Mouse (Mus musculus): ENCODE measurements at regions not wholly inside any gene's neighbourhood (a gene's known extent, or its start where the extent isn't known, plus 50 kb on each side); places are given as distances from the start of the nearest gene placed in this dataset.

GRCm38 (mm10) chr7:130064500-130064899, 455.7 kb downstream of the Ate1 start:
- H3K4me2 ChIP-seq (ENCODE audit: low read depth, low read length, severe bottlenecking): no peak overlapping the region
- no peak overlapping the region for H3K27ac ChIP-seq (ENCODE audit: low read depth, low read length)
- no peaks in the 10 kb centered on the region for H3K36me3 ChIP-seq (ENCODE audit: control insufficient read depth, insufficient read depth, low read length)
- no peaks in the 10 kb centered on the region for H3K9me3 ChIP-seq (ENCODE audit: control insufficient read depth, low read length)
- ATAC-seq (replicated peaks; ENCODE audit: low FRiP score) (no peak), DNase-seq (ENCODE audit: low spot score) (no peak)
- no peak overlapping the region for H3K4me3 ChIP-seq (ENCODE audit: low read depth, low read length)
- no peak overlapping the region for H3K9ac ChIP-seq (ENCODE audit: low read length)
- 64% methylated on average over 7 of the region's 7 CpGs for WGBS
- no peaks in the 10 kb centered on the region for H3K27me3 ChIP-seq (ENCODE audit: control insufficient read depth, insufficient read depth, low read length)
- H3K4me1 ChIP-seq (replicated peaks; ENCODE audit: control insufficient read depth, insufficient read depth, low read length): no peaks in the 10 kb centered on the region

GRCm38 (mm10) chr7:130068316-130068715, 451.9 kb downstream of the Ate1 start:
- Histone ChIP-seq H3K4me1 (replicated peaks; ENCODE audit: control insufficient read depth, insufficient read depth, low read length) (no peaks in the 10 kb centered on the region), H3K36me3 (ENCODE audit: control insufficient read depth, insufficient read depth, low read length) (no peaks in the 10 kb centered on the region), H3K4me2 (ENCODE audit: low read depth, low read length, severe bottlenecking) (no peak overlapping the region), H3K27ac (ENCODE audit: low read depth, low read length) (no peak overlapping the region), H3K4me3 (ENCODE audit: low read depth, low read length) (no peak overlapping the region), H3K9ac (ENCODE audit: low read length) (no peak overlapping the region), H3K9me3 (ENCODE audit: control insufficient read depth, low read length) (no peaks in the 10 kb centered on the region), H3K27me3 (ENCODE audit: control insufficient read depth, insufficient read depth, low read length) (no peaks in the 10 kb centered on the region)
- ATAC-seq (replicated peaks; ENCODE audit: low FRiP score) (no peak), DNase-seq (ENCODE audit: low spot score) (no peak)
- WGBS: 75% methylated on average over 3 of the region's 3 CpGs

- H3K36me3 ChIP-seq (ENCODE audit: control insufficient read depth, insufficient read depth, low read length): no peaks in the 10 kb centered on the region
- H3K9ac ChIP-seq (ENCODE audit: low read length): no peak overlapping the region
- H3K9me3 ChIP-seq (ENCODE audit: control insufficient read depth, low read length): no peaks in the 10 kb centered on the region
- peaks cover 5% of the 10 kb centered on the region; the same call in 1 of the 2 replicates for H3K4me1 ChIP-seq (replicated peaks; ENCODE audit: control insufficient read depth, insufficient read depth, low read length)
- peak overlapping the region; percentile 45; the same call in 1 of the 2 replicates for H3K4me2 ChIP-seq (ENCODE audit: low read depth, low read length, severe bottlenecking)
- WGBS: 61% methylated on average over 11 of the region's 11 CpGs
- no peak overlapping the region for H3K27ac ChIP-seq (ENCODE audit: low read depth, low read length)
- ATAC-seq (replicated peaks; ENCODE audit: low FRiP score) (no peak), DNase-seq (ENCODE audit: low spot score) (no peak)
- H3K4me3 ChIP-seq (ENCODE audit: low read depth, low read length): no peak overlapping the region
- H3K27me3 ChIP-seq (ENCODE audit: control insufficient read depth, insufficient read depth, low read length): no peaks in the 10 kb centered on the region
Measured at GRCm38 (mm10) chr7:130073388-130073787, 446.8 kb downstream of the Ate1 start.

DNA sequence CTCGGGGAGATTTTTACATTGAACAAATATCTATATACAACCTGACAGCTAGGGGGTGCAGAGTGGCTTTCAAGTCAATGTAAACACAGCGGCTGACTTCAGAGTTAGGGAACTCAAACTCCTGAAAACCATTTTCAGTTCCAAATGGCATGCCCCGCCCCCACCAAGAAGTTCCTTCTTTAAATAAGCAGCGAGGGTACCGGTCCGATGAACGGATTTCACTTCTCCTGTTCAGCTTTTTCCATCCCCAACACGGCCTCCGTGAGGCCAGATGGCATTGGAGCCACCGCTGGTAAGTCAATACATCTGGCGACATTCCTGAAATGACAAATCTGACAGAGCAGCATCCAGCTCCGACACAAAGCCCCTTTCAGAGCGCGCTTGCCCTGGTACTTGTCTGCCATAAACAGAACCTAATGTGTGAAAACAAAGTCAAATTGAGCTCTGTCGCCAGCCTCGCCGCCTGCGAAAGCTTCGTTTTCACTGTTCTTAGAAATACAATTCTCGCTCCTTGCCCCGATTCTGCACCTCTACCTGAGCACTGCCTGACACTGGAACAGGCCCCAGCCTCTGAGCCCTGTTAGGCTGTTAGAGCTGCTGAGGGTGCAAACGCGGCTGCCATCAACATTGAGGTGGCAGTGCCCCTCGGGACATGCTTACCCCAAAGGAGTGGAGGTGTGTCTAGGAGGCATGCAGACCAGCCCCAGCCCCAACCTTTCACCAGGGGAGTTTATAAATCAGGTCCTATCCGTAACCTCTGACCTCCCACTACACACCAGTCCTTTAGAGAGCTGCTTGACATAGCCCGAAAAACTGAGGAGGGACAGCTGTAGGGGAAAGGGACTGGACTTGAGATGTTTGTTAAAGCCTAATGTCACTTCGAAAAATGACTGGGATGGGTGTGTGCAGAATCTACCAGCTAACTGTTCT, 446.0 kb downstream of the Ate1 start:
- Histone ChIP-seq H3K27ac (ENCODE audit: low read depth, low read length) (no peak overlapping the region), H3K4me3 (ENCODE audit: low read depth, low read length) (peak overlapping the region; percentile 14; the same call in 1 of the 2 replicates), H3K4me2 (ENCODE audit: low read depth, low read length, severe bottlenecking) (peak overlapping the region; percentile 45), H3K4me1 (replicated peaks; ENCODE audit: control insufficient read depth, insufficient read depth, low read length) (peaks cover 5% of the 10 kb centered on the region; the same call in 1 of the 2 replicates), H3K9me3 (ENCODE audit: control insufficient read depth, low read length) (no peaks in the 10 kb centered on the region), H3K27me3 (ENCODE audit: control insufficient read depth, insufficient read depth, low read length) (no peaks in the 10 kb centered on the region), H3K9ac (ENCODE audit: low read length) (peak overlapping the region; percentile 20; the same call in 1 of the 2 replicates), H3K36me3 (ENCODE audit: control insufficient read depth, insufficient read depth, low read length) (no peaks in the 10 kb centered on the region)
- DNase-seq (ENCODE audit: low spot score) (peak; percentile 59), ATAC-seq (replicated peaks; ENCODE audit: low FRiP score) (no peak)
- WGBS: 26% methylated on average over 27 of the region's 27 CpGs

DNA sequence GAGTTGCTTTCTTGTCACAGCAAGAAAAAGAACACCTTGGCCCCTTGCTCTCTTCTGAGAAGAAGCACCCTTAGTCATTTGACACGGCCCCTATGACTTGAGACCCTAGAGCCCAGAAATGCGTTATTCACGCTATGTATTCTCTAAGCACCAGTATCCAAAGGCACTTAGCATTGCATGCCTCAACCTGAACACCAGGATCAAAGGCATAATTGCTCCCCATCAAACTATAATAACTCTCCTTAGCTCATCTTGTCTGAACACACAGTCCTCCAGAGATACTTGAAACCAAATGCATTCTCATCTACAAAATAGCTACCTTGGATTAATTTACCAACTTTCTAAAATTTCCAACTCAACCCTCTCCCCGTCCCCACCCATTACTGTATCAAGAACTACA, 437.5 kb downstream of the Ate1 start:
- DNase-seq (ENCODE audit: low spot score) (no peak), ATAC-seq (replicated peaks; ENCODE audit: low FRiP score) (no peak)
- no peak overlapping the region for H3K9ac ChIP-seq (ENCODE audit: low read length)
- H3K27me3 ChIP-seq (ENCODE audit: control insufficient read depth, insufficient read depth, low read length): no peaks in the 10 kb centered on the region
- no peak overlapping the region for H3K27ac ChIP-seq (ENCODE audit: low read depth, low read length)
- no peak overlapping the region for H3K4me2 ChIP-seq (ENCODE audit: low read depth, low read length, severe bottlenecking)
- WGBS: 87% methylated on average over 4 of the region's 4 CpGs
- H3K36me3 ChIP-seq (ENCODE audit: control insufficient read depth, insufficient read depth, low read length): no peaks in the 10 kb centered on the region
- H3K4me1 ChIP-seq (replicated peaks; ENCODE audit: control insufficient read depth, insufficient read depth, low read length): no peaks in the 10 kb centered on the region
- no peak overlapping the region for H3K4me3 ChIP-seq (ENCODE audit: low read depth, low read length)
- no peaks in the 10 kb centered on the region for H3K9me3 ChIP-seq (ENCODE audit: control insufficient read depth, low read length)

DNA sequence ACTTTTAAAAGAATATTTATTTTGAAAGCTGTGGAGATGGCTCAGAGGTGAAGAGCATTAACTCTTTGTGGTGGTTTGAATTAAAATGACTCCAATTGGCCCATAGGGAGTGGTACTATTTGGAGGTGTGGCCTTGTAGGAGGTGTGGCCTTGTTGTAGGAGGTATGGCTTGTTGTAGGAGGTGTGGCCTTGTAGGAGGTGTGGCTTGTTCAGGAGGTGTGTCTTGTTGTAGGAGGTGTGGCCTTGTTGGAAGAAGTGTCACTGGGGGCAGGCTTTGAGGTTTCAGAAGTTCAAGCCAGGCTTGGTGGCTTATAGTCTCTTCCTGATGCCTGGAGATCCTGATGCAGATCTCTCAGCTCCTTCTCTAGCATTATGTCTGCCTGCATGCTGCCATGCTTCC, 434.5 kb downstream of the Ate1 start:
- Histone ChIP-seq H3K27me3 (ENCODE audit: control insufficient read depth, insufficient read depth, low read length) (no peaks in the 10 kb centered on the region), H3K4me2 (ENCODE audit: low read depth, low read length, severe bottlenecking) (no peak overlapping the region), H3K4me3 (ENCODE audit: low read depth, low read length) (no peak overlapping the region), H3K9me3 (ENCODE audit: control insufficient read depth, low read length) (no peaks in the 10 kb centered on the region), H3K27ac (ENCODE audit: low read depth, low read length) (no peak overlapping the region), H3K4me1 (replicated peaks; ENCODE audit: control insufficient read depth, insufficient read depth, low read length) (no peaks in the 10 kb centered on the region), H3K36me3 (ENCODE audit: control insufficient read depth, insufficient read depth, low read length) (no peaks in the 10 kb centered on the region), H3K9ac (ENCODE audit: low read length) (no peak overlapping the region)
- ATAC-seq (replicated peaks; ENCODE audit: low FRiP score) (no peak), DNase-seq (ENCODE audit: low spot score) (no peak)

GRCm38 (mm10) chr7:130089896-130090610, 430.1 kb downstream of the Ate1 start:
- Histone ChIP-seq H3K9ac (ENCODE audit: low read length) (no peak overlapping the region), H3K4me2 (ENCODE audit: low read depth, low read length, severe bottlenecking) (no peak overlapping the region), H3K36me3 (ENCODE audit: control insufficient read depth, insufficient read depth, low read length) (no peaks in the 10 kb centered on the region), H3K27me3 (ENCODE audit: control insufficient read depth, insufficient read depth, low read length) (no peaks in the 10 kb centered on the region), H3K4me1 (replicated peaks; ENCODE audit: control insufficient read depth, insufficient read depth, low read length) (peaks cover 5% of the 10 kb centered on the region; the same call in 1 of the 2 replicates), H3K27ac (ENCODE audit: low read depth, low read length) (no peak overlapping the region), H3K4me3 (ENCODE audit: low read depth, low read length) (no peak overlapping the region), H3K9me3 (ENCODE audit: control insufficient read depth, low read length) (no peaks in the 10 kb centered on the region)
- no peak for ATAC-seq (replicated peaks; ENCODE audit: low FRiP score)
- no peak for DNase-seq (ENCODE audit: low spot score)
- WGBS: 84% methylated on average over 8 of the region's 8 CpGs

DNA sequence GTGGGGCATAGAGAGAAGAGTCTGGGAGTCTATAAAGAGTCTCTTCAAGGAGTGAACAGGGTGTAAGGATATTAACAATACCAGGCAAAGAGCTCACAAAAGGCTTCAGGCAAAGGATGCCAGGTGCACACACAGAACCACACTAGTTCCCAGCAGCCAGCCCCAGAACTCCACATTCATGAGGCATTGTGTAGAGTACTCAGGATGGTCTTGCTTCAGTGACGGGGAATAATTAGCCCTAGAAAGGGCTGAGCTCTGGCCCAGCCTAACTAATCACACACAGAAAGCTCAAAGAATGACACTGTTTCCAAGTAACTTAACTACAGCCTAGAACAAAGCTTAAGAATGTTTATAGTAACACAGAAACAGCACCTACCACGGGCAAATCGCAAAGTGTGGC, 428.2 kb downstream of the Ate1 start:
- no peak overlapping the region for H3K4me3 ChIP-seq (ENCODE audit: low read depth, low read length)
- H3K9ac ChIP-seq (ENCODE audit: low read length): no peak overlapping the region
- no peak overlapping the region for H3K27ac ChIP-seq (ENCODE audit: low read depth, low read length)
- ATAC-seq (replicated peaks; ENCODE audit: low FRiP score): peak; percentile 33; the same call in 1 of the 2 replicates
- no peaks in the 10 kb centered on the region for H3K27me3 ChIP-seq (ENCODE audit: control insufficient read depth, insufficient read depth, low read length)
- H3K36me3 ChIP-seq (ENCODE audit: control insufficient read depth, insufficient read depth, low read length): no peaks in the 10 kb centered on the region
- peaks cover 5% of the 10 kb centered on the region; the same call in 1 of the 2 replicates for H3K4me1 ChIP-seq (replicated peaks; ENCODE audit: control insufficient read depth, insufficient read depth, low read length)
- no peaks in the 10 kb centered on the region for H3K9me3 ChIP-seq (ENCODE audit: control insufficient read depth, low read length)
- no peak overlapping the region for H3K4me2 ChIP-seq (ENCODE audit: low read depth, low read length, severe bottlenecking)
- no peak for DNase-seq (ENCODE audit: low spot score)
- WGBS: 7% methylated on average over 3 of the region's 3 CpGs

Data from forebrain, embryonic 11.5 days (tissue).